Mouse (Mus musculus) adrenal gland, adult 10 weeks (tissue): ENCODE data around the gene Prr32. TPM values are rescaled to one million over a fixed set of nuclear protein-coding genes. Genes with fewer than 3 reads are reported as not detected.

Experiments
- polyA plus RNA-seq: library from polyadenylated mRNA; stranded (reverse); fragments of 350-450 nt; fragmentation: Illumina TruSeq; extraction: RNeasy Lipid Tissue Mini Kit (QIAGEN cat#74804); gene quantifications from one replicate; pipeline ENCODE4 v1.2.3, GENCODE M21; 2014; ENCODE audit warnings: low read depth, low replicate concordance

Gene Prr32
- polyA plus RNA-seq, result not detected

DNA sequence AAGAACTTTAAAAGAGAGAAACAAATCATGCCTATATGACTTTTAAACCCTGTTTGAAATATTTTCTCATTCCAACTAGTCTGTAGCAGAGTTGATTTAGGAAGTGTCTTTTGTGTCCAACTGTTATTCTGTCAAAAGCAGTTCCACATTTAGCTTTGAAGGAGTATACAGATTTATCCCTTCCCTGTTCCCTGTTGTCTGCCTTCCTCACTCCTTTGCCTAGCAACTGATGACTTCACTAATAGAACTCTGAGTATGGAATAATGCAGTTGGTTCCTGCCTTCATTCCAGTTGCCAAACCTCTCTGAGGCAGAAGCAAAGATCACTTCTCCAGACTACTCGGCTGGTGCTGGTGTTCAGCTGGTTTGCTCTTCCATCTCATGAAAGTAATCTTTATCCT, at the start of gene Prr32:
Gene Prr32 (plus strand): TSS at position 301 of the 400 bp plus-strand sequence.

